Mouse (Mus musculus) regulatory T cell (primary cell): Measurements from ENCODE around the gene Soat1.
"Not testable (repeated sequence)": the region's sequence is repeated elsewhere in the genome, so short reads cannot be mapped to it uniquely, and the experiment has no call there.

Experiments used
- in situ Hi-C: fragments of 300-600 bp; cut with MboI, MseI; formaldehyde crosslinking; loops from one replicate; pipeline ENCODE4 v1.15.1; 2025; ENCODE audit warnings: high pct_unique_total_duplicates

Gene Soat1

DNA sequence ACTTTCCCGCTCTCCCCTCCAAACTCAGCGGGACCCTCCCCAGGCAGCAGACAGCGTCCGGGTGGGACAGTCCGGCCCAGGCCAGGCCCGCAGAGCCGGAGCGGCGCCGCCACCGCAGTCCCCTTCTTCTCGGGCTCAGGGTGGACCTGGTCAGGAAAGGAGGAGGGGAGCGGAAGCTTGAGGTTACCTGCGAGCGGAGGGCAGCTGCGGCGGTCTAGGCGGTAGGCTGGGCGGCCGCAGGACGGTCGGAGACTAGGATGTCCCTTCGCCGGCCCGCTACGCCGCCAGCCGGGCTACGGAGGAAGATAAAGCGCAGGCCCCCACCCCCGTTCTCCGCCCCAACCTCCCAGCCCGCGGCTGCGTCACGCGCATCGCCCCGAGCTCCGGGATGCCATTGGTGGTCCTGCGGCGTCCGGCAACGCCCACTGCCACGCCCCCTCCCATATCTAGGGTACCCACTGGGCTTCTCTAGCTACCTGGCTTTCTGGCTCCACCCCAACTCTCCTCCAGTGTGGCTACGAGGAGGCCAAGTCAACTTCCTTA is at the start of gene Soat1:
Soat1 (minus strand) TSS at position 371 of the 543 bp plus-strand sequence.
- in situ Hi-C loops: no loop called here

DNA sequence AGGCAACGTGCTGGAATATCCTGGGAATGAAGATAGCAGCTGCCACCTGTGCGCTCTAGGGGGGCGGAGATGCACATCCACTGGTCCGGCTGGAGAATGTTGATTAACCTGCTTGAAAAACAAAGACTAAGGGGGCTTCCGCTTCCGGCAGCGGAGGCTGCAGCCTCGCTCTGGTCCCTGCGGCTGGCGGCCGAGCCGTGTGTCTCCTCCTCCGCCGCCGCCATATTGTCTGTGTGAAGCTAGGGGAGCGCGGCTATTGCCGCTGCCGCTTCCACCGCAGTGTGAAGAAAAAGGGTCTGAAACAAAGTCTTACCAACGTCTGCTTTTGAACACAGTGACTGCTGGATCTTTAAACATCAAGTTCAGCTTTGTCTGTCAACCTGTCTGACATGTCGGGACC is 49.7 kb upstream of the Soat1 start, which contains the start of gene Gm10031:
Gm10031 (plus strand) TSS at position 171 of the 400 bp plus-strand sequence.
- in situ Hi-C loops: not testable (repeated sequence)

DNA sequence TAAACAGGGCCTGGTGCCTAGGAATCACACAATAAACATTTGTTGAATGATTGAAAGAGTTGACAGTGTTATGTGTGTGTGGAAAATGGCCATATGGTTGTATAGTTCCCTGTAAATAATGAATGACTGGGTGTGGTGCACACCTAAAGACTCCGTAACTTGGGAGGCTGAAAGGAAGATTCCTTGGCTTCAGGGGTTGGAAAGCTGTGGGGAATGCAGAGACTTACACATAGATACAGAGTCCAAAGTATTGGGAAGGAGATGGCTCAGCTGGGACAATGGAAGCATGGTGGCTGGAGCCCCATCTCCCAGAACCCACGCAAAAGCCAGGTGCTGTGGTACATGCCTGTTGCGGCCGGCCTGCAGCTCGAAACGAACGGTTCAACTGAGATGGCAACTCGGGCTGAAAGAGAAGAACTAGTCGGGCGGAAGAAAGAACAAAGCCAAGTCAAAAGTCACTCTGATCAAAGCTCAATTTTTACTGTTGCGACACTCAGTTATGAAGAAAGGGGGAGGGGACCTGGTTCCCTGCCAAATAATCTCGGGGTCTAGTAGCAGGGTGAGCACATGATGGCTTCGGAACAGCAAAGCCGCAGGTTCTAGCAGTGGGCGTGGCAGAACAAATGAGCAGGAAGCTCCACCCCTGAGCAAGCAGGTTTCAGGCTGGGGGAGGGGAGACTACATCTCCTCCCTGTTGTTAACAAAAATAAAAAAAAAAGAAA is 47.8 kb upstream of the Soat1 start:
- in situ Hi-C loops: no loop called here

DNA sequence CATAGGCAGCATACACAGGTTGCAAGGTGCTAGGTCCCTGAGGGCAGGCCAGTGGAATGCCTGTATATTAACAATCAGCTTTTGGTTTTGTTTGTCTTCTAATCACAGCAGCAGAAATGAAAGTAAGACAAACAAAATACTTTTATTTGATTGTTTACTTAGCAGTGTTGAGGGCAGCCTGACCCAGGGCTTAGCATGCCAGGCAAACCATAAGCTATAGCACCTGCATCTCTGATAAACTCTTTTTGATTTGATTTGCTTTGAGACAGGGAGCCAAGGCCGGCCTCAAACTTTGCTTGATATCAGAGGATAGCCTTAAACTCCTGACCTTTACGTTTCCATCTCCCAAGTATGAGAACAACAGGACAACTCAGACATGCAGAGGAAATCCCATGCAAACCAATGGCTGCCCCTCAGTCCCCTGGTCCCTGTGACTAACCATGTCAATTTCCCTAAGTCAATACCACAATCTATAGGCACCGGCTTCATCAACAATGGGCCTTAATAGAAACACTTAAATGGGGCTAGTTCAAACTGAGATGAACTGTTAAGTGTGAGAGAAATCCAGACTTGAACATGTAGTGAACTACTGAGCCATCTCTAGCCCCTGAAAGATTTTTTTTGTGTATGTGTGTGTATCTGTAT is 46.1 kb upstream of the Soat1 start:
- in situ Hi-C loops: no loop called here

DNA sequence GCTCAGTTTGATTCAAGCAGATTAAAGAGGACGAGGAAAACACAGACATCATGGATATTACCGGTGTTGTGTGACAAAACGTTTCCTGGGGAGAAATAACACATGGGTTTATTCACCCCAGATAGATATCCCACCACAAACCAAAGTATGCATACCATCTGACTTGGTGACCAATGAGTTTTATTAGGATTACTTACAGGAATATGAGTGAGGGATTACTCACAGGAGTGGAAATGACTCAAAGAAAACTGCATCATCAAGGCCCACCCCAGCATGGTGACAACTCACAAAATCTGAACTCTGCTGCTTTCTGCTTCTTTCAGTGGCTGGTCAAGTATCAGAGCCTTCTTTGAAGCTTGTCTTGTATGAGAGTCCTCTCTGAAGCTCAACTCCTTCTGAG is 33.6 kb upstream of the Soat1 start:
- in situ Hi-C loops: no loop called here

DNA sequence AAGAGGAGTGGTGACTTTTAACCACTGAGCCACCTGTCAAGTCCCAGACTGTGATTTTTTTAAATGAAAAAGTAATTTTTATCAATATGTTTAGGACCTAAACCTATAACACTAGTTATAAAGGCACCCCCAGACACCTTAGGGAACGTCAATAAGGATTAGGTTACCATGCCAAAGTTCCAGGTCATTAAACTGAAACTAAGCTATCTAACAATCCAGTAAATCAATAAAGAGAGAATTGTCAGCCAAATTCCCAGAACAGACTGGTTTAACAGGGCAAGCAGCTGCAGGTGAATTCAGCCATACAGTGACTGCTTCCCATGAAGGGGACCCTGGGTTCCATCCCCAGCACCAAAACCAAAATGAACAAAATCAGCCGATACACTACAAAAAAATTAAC is 31.8 kb upstream of the Soat1 start:
- in situ Hi-C loops: no loop called here

DNA sequence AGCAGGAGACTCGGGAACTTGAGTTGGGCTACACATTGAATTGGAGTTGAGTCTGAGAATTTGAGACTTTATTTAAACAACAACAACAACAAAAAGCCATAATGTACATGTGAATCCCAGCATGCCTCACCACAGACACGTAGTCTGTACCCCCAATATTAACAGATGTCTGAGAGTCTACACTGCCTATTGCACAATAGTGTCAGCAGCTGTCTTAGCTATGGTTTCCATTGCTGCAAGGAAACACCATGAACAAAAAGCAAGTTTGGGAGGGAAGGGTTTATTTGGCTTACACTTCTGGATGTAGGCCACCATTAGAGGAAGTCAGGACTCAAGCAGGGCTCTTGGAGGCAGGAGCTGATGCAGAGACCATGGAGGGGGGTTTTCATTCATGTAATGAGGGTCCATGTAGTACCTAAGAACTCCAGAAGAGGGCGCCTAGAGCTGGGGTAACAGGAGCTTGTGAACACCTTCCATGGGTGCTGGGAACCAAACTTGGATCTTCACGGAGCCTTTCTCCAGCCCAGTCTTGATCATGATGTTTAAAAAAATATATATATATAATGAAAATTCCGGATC is 30.9 kb upstream of the Soat1 start:
- in situ Hi-C loops: no loop called here

DNA sequence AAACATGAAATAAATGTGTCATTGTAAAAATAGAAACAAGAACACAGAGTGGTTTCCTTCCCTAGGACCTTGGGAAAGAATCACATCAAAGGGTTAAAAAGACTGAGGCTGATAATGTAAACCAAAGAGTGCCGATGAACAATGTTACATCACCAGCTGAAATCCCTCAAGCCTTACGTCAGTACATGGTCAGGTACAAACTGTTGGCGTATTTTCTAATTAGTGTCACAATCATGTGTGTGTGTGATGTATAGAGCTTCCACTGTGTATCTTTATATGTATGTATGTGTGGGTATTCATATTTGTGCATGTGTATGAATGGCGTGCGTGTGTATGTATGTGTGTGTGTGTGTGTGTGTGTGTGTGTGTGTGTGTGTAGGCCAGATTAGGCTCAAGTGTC is 22.8 kb upstream of the Soat1 start:
- in situ Hi-C loops: no loop called here

DNA sequence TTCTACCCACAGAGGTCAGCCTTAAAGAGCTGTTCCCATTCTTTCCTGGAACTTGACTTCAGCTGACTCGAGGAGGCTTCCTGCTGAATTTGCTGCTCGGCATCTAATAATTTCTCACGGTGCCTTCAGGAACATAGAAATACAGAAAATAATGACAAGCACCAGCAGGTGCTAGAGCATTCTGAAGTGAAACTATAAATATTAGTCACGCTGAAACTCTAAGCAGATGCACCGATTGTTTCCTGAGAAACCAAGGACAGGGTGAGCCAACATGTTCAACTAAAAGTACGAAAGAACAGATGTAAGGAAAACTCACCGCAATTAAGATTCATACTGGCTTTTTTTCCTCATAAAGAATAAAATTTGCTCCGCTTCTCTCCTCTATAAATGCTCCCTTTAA is 20.9 kb upstream of the Soat1 start:
- in situ Hi-C loops: no loop called here

DNA sequence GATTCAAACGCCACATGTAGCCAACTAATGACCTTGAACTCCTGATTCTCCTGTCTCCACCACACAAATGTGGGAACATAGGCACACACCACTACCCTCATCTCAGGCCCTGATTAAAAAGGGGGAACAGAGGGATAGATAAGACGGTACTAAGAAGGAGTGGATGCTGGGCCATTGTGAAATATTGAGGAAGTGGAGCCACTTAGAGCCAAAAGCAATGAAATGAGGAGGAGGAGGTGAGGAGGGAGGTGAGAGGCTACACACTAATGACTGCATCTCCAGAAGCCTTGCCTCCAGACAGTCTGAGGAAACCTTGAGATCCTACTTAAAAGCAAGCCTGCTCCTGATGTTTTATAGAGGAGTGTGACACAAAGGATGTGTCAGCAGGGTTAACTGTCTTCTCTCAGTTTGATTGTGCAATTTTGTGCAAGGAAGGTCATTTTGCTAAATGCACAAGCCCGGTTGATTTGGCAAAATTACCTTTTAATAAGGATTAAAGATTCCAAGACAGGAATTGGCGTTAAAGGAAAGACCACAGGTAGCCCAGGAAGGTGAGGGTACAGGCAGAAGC is 17.2 kb upstream of the Soat1 start:
- in situ Hi-C loops: no loop called here

DNA sequence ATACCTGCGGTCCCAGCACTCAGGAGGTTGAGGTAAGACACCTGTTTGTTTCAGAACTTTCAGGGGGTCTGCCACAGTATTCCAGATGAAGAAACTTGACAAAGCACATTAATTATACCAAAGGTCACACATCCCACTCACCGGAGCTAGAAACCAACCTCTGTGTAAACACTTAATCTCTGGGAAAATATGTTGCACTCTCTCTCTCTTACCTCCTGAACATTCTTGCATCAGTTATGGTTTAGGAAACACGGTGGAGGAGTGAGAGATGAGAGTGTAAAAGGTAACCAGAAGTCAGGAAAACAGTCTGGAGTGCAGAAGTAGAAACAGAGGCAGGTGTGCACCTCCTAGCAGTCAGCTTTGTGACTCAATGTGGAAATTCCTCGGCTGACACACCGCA is 13.9 kb upstream of the Soat1 start:
- in situ Hi-C loops: loop anchor here (5.0 kb wide), 1 partner anchor 84 kb away; no protein-coding TSS in a partner anchor

DNA sequence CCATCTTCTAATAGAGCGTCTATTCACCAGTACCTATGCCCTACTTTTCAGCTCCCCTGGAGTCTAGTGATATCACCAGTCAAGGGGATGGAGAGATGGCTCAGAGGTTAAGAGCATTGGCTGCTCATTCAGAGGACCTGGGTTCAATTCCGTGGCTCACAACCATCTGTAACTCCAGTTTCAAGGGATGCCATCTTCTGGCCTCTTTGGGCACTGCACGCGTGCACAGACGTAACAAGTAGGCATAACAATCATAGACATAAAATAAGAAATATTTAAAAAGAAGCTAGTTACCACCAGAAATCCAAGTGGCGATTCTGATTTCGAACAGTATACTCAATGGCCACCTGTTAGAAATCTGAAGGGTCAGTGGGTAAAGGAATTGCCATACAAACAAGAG is 13.4 kb upstream of the Soat1 start:
- in situ Hi-C loops: loop anchor here (5.0 kb wide), 1 partner anchor 85 kb away; no protein-coding TSS in a partner anchor

DNA sequence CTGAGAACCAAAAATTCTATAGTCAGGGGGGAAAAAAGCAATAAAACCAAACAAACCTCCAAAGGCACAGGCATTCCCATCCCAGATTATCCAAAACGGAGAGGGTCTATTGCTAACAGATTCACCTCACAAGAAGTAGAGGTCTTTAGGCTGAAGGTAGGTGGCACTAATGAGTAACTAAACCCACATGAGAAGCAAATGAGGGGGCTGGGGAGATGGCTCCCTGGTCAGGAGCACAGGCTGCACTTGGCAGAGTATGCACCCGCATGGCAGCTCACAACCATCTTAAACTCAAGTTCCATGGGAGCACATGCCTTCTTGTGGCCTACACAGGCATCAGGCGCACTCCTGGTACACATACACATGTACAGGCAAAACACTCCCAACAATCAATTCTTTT is 7.7 kb upstream of the Soat1 start:
- in situ Hi-C loops: no loop called here

DNA sequence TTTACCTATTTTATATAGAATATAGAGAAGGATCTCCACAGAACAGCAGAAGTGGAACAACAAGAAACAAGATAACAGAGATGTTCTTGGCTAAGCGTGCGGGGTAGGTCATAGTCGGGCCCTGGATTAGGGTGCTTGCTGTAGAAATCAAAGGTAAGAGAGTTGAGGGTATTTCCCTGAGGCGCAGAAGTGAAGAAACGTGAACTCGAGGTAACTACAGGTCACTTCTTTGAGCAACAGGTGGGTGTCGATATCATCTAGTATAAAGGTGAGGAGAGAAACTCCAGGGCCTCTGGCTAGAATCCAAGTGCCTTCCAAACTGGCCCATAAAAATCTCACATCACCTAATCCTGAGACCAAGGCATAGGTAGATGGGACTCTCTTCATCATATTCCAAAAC is 2.4 kb upstream of the Soat1 start:
- in situ Hi-C loops: no loop called here

DNA sequence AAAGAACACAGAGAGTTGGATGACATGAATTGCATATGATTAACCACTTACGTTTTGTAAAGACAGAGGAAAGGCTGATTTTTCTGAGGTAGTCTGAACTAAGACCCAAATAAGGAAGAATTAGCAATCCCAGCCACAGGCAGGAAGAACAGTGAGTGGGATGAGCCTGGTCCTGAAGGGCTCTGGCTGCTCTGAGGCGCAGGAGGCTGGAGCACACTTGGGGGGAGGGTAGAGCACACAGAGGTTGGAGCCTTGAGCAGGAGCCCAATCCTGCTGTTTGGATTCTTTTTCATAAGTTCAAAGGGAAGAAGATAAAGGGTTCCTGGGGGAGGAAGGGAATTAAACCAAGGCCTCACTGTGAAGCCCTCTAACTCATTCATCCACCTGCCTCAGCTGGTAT is 1.9 kb upstream of the Soat1 start:
- in situ Hi-C loops: no loop called here

DNA sequence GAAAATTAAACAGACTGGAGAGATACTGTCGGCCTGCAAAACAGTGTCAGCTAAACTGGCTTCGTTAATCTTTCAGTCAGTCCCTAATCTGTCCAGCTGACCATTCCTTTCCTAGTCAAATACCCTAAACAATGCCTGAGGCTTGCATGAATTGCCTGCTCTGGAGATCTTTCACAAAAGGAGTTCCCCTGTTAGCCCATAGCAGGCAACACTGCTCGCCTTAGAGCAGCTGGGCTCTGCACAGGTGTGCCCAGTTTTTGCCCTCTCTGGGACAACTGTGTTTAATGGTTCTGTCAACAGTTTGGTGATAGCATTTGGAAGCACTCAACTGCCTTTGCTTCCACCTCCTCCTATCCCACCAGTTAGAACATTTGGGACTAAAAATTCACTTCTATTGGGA is 723 bp upstream of the Soat1 start:
- in situ Hi-C loops: no loop called here

DNA sequence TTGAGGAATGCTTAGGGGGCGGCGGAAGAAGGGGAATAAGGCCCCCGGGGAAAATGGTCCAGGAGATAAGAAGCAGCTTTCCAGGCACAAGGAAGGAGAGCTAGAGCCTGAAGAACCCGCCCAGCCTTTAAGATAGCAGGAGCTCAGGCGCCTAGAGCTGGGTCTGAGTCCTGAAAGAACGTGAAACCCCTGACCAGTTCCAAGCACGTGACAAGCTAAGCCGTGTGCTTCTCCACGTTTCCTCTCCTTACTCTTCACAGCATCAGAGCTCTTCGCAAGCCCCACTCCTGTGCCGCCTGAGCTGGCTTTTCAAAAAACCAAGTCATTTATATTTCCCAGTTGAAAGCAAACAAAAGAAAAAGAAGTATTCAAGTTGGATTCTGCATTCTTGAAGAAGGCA is 1.1 kb downstream of the Soat1 start:
- in situ Hi-C loops: no loop called here

DNA sequence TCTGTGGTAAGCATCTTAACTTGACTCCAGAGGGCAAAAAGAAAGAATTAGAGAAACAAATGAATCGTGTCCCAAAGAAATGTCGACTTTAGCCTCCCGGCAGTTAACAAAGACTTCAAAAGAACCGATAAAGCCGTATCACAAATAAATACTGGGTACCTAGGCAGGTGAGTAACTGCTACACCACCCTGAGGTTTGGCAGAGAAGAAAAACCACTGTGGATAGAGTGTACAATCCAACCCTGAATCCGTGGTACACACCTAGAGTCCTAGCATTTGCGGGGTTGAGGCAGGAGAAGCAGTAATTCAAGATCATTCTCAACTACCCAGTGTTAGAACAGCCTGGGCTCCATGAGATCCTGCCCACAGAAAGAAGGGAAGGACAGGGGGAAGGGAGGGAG is 2.2 kb downstream of the Soat1 start:
- in situ Hi-C loops: no loop called here

DNA sequence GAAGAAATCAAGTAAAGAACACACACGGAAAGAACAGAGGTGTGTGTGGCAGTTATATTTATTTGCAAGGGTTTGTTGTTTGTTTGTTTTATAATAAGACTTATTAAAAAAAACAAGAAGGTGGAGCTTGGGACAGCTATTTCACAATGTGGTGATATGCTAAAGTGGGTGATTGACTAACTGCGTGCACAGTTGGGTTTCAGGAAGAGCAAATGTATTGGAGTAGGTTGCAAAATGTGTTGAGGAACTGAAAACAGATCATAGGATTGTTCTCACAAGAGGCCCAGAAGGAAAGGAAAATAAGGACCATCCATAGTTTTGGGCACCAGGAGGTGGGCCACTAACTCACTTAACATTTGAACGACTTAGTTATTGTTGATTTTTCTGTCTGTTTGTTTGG is 3.1 kb downstream of the Soat1 start:
- in situ Hi-C loops: no loop called here

DNA sequence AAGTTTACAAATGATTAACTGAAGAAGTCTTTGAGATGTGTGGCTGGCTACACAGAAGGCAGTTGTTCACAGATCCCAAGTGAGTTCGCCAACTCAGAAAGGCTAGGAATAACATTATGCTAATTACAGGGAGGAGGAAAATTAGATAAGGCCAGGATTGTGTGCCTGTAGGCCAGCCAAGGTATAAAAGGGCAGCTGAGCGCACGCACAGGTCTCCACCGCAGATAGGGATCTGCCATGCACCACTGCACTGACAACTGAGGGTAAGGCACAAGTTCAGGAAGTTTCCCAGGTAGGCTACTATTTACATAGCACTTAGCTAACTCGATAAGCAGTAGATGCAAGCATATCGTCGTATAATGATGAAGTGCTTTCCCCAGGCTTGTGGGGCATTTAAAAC is 3.6 kb downstream of the Soat1 start:
- in situ Hi-C loops: no loop called here

DNA sequence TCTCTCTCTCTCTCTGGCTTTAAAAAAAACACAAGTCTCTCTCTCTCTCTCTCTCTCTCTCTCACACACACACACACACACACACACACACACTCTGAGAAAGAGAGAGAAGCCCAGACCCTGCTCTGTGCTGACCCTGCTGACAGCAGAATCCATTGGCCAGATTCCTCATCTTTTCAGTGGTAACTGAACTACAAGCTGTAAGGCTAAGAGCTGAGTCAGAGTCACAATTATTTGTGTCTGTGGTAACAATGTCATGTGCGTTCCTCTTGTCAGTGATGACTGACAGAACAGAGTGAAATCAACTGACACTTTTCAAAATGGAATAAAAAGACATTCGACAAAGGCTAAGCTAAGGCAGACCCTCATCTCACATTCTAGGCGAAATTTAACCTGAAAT is 5.6 kb downstream of the Soat1 start:
- in situ Hi-C loops: no loop called here

DNA sequence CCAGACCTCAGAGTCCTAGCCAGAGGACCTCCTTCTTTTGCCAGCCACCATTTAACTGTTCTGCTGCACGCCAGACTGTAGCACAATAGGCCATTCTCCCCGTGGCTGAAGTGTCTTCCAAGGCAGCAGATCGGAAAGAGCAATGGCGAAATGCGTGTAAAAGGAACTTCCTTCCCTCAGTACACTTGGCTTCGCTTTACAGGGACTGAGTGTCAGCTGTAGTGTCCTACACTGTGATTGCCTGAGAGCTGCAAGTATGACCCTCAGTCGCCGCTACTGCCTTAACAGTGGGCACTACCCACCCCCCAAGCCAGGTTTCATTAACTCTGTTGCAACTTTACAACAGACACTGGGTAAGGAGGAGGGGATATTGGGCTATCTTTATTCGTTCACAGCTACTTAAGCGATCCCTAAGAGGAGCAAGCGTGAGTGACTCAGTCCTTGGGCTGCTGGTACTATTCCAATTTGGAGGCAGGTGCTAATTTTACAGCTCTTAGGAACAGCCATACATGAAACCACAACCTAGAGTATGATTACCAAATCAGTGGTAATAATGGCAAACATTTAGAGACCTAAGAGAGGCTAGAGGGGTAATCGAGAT is 6.4 kb downstream of the Soat1 start:
- in situ Hi-C loops: no loop called here
